8 mouse cellular contexts compared by ENCODE assay signal in genomic region chrX:68678815-68679486, GRCm38 (mm10). TPM values are rescaled to one million over a fixed set of nuclear protein-coding genes. Genes with fewer than 3 reads are reported as not detected.
DNase-seq lines count a peak whose midpoint lies in the region; ATAC-seq and TF ChIP-seq lines count a peak whose summit lies in the region.

No protein-coding gene starts in this region.

- no peak for DNase-seq in testis, postnatal 10 days (ENCODE audit: low spot score)
- DNase-seq in adipocyte (ENCODE audit: low spot score): peak; percentile 58
- peak; percentile 56 for DNase-seq in liver, embryonic 11.5 days (ENCODE audit: low spot score)
- peak; percentile 65 for DNase-seq in neural tube, embryonic 10.5 days (ENCODE audit: extremely low spot score, low spot score)
- no peak for DNase-seq in cerebellum, adult 11 months

- 16% methylated on average over 52 of the region's 67 CpGs for WGBS in embryonic facial prominence, embryonic 15.5 days
- 14% methylated on average over 62 of the region's 67 CpGs for WGBS in hindbrain, embryonic 13.5 days
- WGBS in liver, embryonic 11.5 days: 17% methylated on average over 52 of the region's 67 CpGs

- H3K27me3 ChIP-seq in testis, adult 2 months (ENCODE audit: control insufficient read depth, insufficient read depth, low read length): no peaks in the 10 kb centered on the region
- no peaks in the 10 kb centered on the region for H3K27me3 ChIP-seq in embryonic facial prominence, embryonic 15.5 days
- no peaks in the 10 kb centered on the region for H3K27me3 ChIP-seq in hindbrain, embryonic 13.5 days
- peaks cover 8% of the 10 kb centered on the region; the same call in 1 of the 2 replicates for H3K27me3 ChIP-seq in liver, embryonic 11.5 days (replicated peaks; ENCODE audit: control insufficient read depth, insufficient read depth, low read length)

- peak overlapping the region; percentile 87 for H3K27ac ChIP-seq in testis, adult 2 months (ENCODE audit: control insufficient read depth, insufficient read depth, low read depth, low read length)
- peak overlapping the region; percentile 92 for H3K27ac ChIP-seq in embryonic facial prominence, embryonic 15.5 days (replicated peaks)
- peak overlapping the region; percentile 94 for H3K27ac ChIP-seq in hindbrain, embryonic 13.5 days
- peak overlapping the region; percentile 91 for H3K27ac ChIP-seq in liver, embryonic 11.5 days (ENCODE audit: low read depth, low read length)

- TF ChIP-seq POLR2A in testis, adult 2 months (IDR thresholded peaks at IDR 0.05; ENCODE audit: control insufficient read depth, low read depth, low read length): no peak

- peak overlapping the region; percentile 71 for H3K9ac ChIP-seq in embryonic facial prominence, embryonic 15.5 days
- peak overlapping the region; percentile 86 for H3K9ac ChIP-seq in hindbrain, embryonic 13.5 days
- peak overlapping the region; percentile 85 for H3K9ac ChIP-seq in liver, embryonic 11.5 days (ENCODE audit: low read depth, low read length)

- peak overlapping the region; percentile 85 for H3K4me3 ChIP-seq in testis, adult 2 months (ENCODE audit: control insufficient read depth, low read depth, low read length)
- H3K4me3 ChIP-seq in embryonic facial prominence, embryonic 15.5 days (replicated peaks): peak overlapping the region; percentile 64
- peak overlapping the region; percentile 64 for H3K4me3 ChIP-seq in hindbrain, embryonic 13.5 days
- H3K4me3 ChIP-seq in liver, embryonic 11.5 days (ENCODE audit: low read depth, low read length): peak overlapping the region; percentile 71

- H3K36me3 ChIP-seq in testis, adult 2 months (ENCODE audit: control insufficient read depth, insufficient read depth, low read length): no peaks in the 10 kb centered on the region
- H3K36me3 ChIP-seq in embryonic facial prominence, embryonic 15.5 days: no peaks in the 10 kb centered on the region
- no peaks in the 10 kb centered on the region for H3K36me3 ChIP-seq in hindbrain, embryonic 13.5 days
- H3K36me3 ChIP-seq in liver, embryonic 11.5 days (ENCODE audit: control insufficient read depth, insufficient read depth, low read length): no peaks in the 10 kb centered on the region

- peak overlapping the region; percentile 34 for H3K4me2 ChIP-seq in embryonic facial prominence, embryonic 15.5 days (replicated peaks)
- peak overlapping the region; percentile 58 for H3K4me2 ChIP-seq in hindbrain, embryonic 13.5 days
- H3K4me2 ChIP-seq in liver, embryonic 11.5 days: peak overlapping the region; percentile 57

- no peaks in the 10 kb centered on the region for H3K9me3 ChIP-seq in embryonic facial prominence, embryonic 15.5 days (replicated peaks)
- H3K9me3 ChIP-seq in hindbrain, embryonic 13.5 days: no peaks in the 10 kb centered on the region
- H3K9me3 ChIP-seq in liver, embryonic 11.5 days (ENCODE audit: control insufficient read depth, low read length): no peaks in the 10 kb centered on the region

- ATAC-seq in embryonic facial prominence, embryonic 15.5 days (ENCODE audit: insufficient number of reproducible peaks, low FRiP score, low TSS enrichment, low read depth): peak; percentile 55
- ATAC-seq in hindbrain, embryonic 13.5 days (ENCODE audit: low FRiP score): peak; percentile 87
- ATAC-seq in liver, embryonic 11.5 days (replicated peaks; ENCODE audit: low FRiP score): peak; percentile 69

- TF ChIP-seq CTCF in testis, adult 2 months (IDR thresholded peaks at IDR 0.05; ENCODE audit: control insufficient read depth, insufficient read depth, insufficient replicate concordance, low read depth, low read length): no peak

- no peaks in the 10 kb centered on the region for H3K4me1 ChIP-seq in testis, adult 2 months (ENCODE audit: control insufficient read depth, insufficient read depth, low read length)
- H3K4me1 ChIP-seq in embryonic facial prominence, embryonic 15.5 days: no peaks in the 10 kb centered on the region
- H3K4me1 ChIP-seq in hindbrain, embryonic 13.5 days (replicated peaks): 0 out of 2 replicates have a peak, but pooled peaks cover 3% of the 10 kb centered on the region
- H3K4me1 ChIP-seq in liver, embryonic 11.5 days (replicated peaks; ENCODE audit: control insufficient read depth, insufficient read depth, low read length): no peaks in the 10 kb centered on the region

RNA-seq across cellular contexts. Expression of gene Fmr1, which starts 0.6 kb away (rescaled TPM):
- 3.8 and 5.1 TPM in 2 replicates for polyA plus RNA-seq in testis, adult 2 months (2012; rRNA removed)
- polyA plus RNA-seq in embryonic facial prominence, embryonic 15.5 days (2015; fragmentation: Nextera tagmentation; extraction: Ambion mirVana): 51.2 and 55.7 TPM in 2 replicates
- polyA plus RNA-seq in hindbrain, embryonic 13.5 days (2015; fragmentation: Nextera tagmentation; extraction: Ambion mirVana): 52.2 and 53.5 TPM in 2 replicates
- 56.5 and 57.6 TPM in 2 replicates for polyA plus RNA-seq in liver, embryonic 11.5 days (2014; fragmentation: Nextera tagmentation; extraction: Ambion mirVana)

Comparison
In these comparisons a context has a peak if more than half of its experiments do, and no peak if none do; other contexts are left out.
1. DNase-seq: peak in adipocyte (single experiment), liver, embryonic 11.5 days (single experiment) and neural tube, embryonic 10.5 days (single experiment); none in testis, postnatal 10 days (single experiment) and cerebellum, adult 11 months (single experiment).
2. Peak in every context shown above with its lines, with median percentiles within 50 percentile points of each other: H3K27ac ChIP-seq, H3K4me3 ChIP-seq, ATAC-seq, H3K4me2 ChIP-seq and H3K9ac ChIP-seq.